In genomic region chr11:59639957-59640643, GRCm38 (mm10) we compare ENCODE assay signal across 29 mouse cellular contexts. TPM values are rescaled to one million over a fixed set of nuclear protein-coding genes. Genes with fewer than 3 reads are reported as not detected.
DNase-seq lines count a peak whose midpoint lies in the region; ATAC-seq and TF ChIP-seq lines count a peak whose summit lies in the region.
"Had no signal": no experiment of that assay in that cellular context is flagged by ENCODE, and none has a peak within 500 bp of the region (broad histone marks: within the 10 kb centered on the region; RNA-seq: fewer than 3 reads in every experiment).

No protein-coding gene starts in this region.

- no peaks in the 10 kb centered on the region for H3K9me3 ChIP-seq in intestine, embryonic 14.5 days (ENCODE audit: control insufficient read depth, low read length)
- no peaks in the 10 kb centered on the region for H3K9me3 ChIP-seq in intestine, postnatal 0 days (ENCODE audit: control insufficient read depth)
- no peaks in the 10 kb centered on the region for H3K9me3 ChIP-seq in lung, postnatal 0 days (ENCODE audit: low read length)
- H3K9me3 ChIP-seq in hindbrain, embryonic 13.5 days, result no peaks in the 10 kb centered on the region
- H3K9me3 ChIP-seq: heart, embryonic 13.5 days; hindbrain, embryonic 15.5 days; liver, embryonic 13.5 days; megakaryocyte, embryonic 14.5 days; midbrain, embryonic 12.5 days had no signal

- 61% methylated on average over 4 of the region's 4 CpGs for WGBS in intestine, embryonic 14.5 days
- 47% methylated on average over 4 of the region's 4 CpGs for WGBS in intestine, postnatal 0 days
- 40% methylated on average over 4 of the region's 4 CpGs for WGBS in lung, postnatal 0 days
- 81% methylated on average over 4 of the region's 4 CpGs for WGBS in hindbrain, embryonic 13.5 days

- no peak for TF ChIP-seq CTCF in intestine, postnatal 0 days (IDR thresholded peaks at IDR 0.05; ENCODE audit: low read depth)
- no peak for TF ChIP-seq CTCF in lung, postnatal 0 days (IDR thresholded peaks at IDR 0.05)

- no peaks in the 10 kb centered on the region for H3K36me3 ChIP-seq in intestine, embryonic 14.5 days (ENCODE audit: control insufficient read depth, insufficient read depth, low read length)
- no peaks in the 10 kb centered on the region for H3K36me3 ChIP-seq in intestine, postnatal 0 days (ENCODE audit: control insufficient read depth, insufficient read depth)
- H3K36me3 ChIP-seq in lung, postnatal 0 days (ENCODE audit: insufficient read depth, low read length), result no peaks in the 10 kb centered on the region
- no peaks in the 10 kb centered on the region for H3K36me3 ChIP-seq in hindbrain, embryonic 13.5 days
- H3K36me3 ChIP-seq: heart, embryonic 13.5 days; hindbrain, embryonic 15.5 days; liver, embryonic 13.5 days; midbrain, embryonic 12.5 days had no signal

- H3K4me2 ChIP-seq in intestine, embryonic 14.5 days (ENCODE audit: low read length), result no peak overlapping the region
- no peak overlapping the region for H3K4me2 ChIP-seq in intestine, postnatal 0 days (replicated peaks; ENCODE audit: low read depth)
- H3K4me2 ChIP-seq in lung, postnatal 0 days (replicated peaks; ENCODE audit: low read depth, low read length), result no peak overlapping the region
- no peak overlapping the region for H3K4me2 ChIP-seq in hindbrain, embryonic 13.5 days
- H3K4me2 ChIP-seq: heart, embryonic 13.5 days; hindbrain, embryonic 15.5 days; liver, embryonic 13.5 days; midbrain, embryonic 12.5 days had no signal

- no peaks in the 10 kb centered on the region for H3K27me3 ChIP-seq in intestine, embryonic 14.5 days (replicated peaks; ENCODE audit: control insufficient read depth, insufficient read depth, low read length)
- no peaks in the 10 kb centered on the region for H3K27me3 ChIP-seq in intestine, postnatal 0 days (replicated peaks; ENCODE audit: control insufficient read depth, insufficient read depth, low read length)
- no peaks in the 10 kb centered on the region for H3K27me3 ChIP-seq in lung, postnatal 0 days (replicated peaks; ENCODE audit: insufficient read depth, low read length)
- H3K27me3 ChIP-seq in hindbrain, embryonic 13.5 days, result no peaks in the 10 kb centered on the region
- H3K27me3 ChIP-seq: hindbrain, embryonic 15.5 days; midbrain, embryonic 12.5 days had no signal

- H3K4me1 ChIP-seq in intestine, embryonic 14.5 days (replicated peaks; ENCODE audit: control insufficient read depth, insufficient read depth, low read length), result 0 out of 2 replicates have a peak, but pooled peaks cover 1% of the 10 kb centered on the region
- H3K4me1 ChIP-seq in intestine, postnatal 0 days (replicated peaks; ENCODE audit: control insufficient read depth, insufficient read depth, low read length), result no peaks in the 10 kb centered on the region
- H3K4me1 ChIP-seq in lung, postnatal 0 days (ENCODE audit: insufficient read depth, low read depth, low read length), result peaks cover 5% of the 10 kb centered on the region
- H3K4me1 ChIP-seq in hindbrain, embryonic 13.5 days (replicated peaks), result no peaks in the 10 kb centered on the region
- H3K4me1 ChIP-seq: hindbrain, embryonic 15.5 days; midbrain, embryonic 12.5 days had no signal

- no peak for TF ChIP-seq EP300 in lung, postnatal 0 days (IDR thresholded peaks at IDR 0.05)

- DNase-seq in intestine, embryonic 14.5 days (ENCODE audit: low spot score), result peak; percentile 47
- DNase-seq in lung, postnatal 0 days (ENCODE audit: low spot score), result peak; percentile 31
- DNase-seq in lung, postnatal 14 days, result no peak
- peak; percentile 29 for DNase-seq in adipocyte (ENCODE audit: low spot score)
- no peak for DNase-seq in kidney, adult 9 months
- DNase-seq: adrenal gland, postnatal 10 days; cerebellum, adult 8-10 months; cerebellum, postnatal 25 days; forebrain, postnatal 0 days; gastrocnemius, postnatal 10 days; kidney, adult 2 months; kidney, postnatal 4 days; layer of hippocampus, postnatal 36 days; liver, embryonic 13.5 days had no signal

- no peak overlapping the region for H3K9ac ChIP-seq in intestine, embryonic 14.5 days (ENCODE audit: low read length)
- no peak overlapping the region for H3K9ac ChIP-seq in intestine, postnatal 0 days (ENCODE audit: low read depth, low read length)
- H3K9ac ChIP-seq in lung, postnatal 0 days (replicated peaks; ENCODE audit: low read depth), result no peak overlapping the region
- H3K9ac ChIP-seq in hindbrain, embryonic 13.5 days, result no peak overlapping the region
- H3K9ac ChIP-seq: forebrain, postnatal 0 days; heart, embryonic 13.5 days; hindbrain, embryonic 15.5 days; liver, embryonic 13.5 days; midbrain, embryonic 12.5 days had no signal

- no peak overlapping the region for H3K27ac ChIP-seq in intestine, embryonic 14.5 days (ENCODE audit: low read depth)
- no peak overlapping the region for H3K27ac ChIP-seq in intestine, postnatal 0 days (ENCODE audit: low read depth, low read length)
- H3K27ac ChIP-seq in lung, postnatal 0 days (ENCODE audit: low read length), result 0 out of 2 replicates have a peak overlapping the region, but pooled peaks have one; percentile 14
- no peak overlapping the region for H3K27ac ChIP-seq in hindbrain, embryonic 13.5 days
- H3K27ac ChIP-seq: heart, embryonic 13.5 days; hindbrain, embryonic 15.5 days; kidney, postnatal 0 days; liver, embryonic 13.5 days; midbrain, embryonic 12.5 days had no signal

- H3K4me3 ChIP-seq in intestine, embryonic 14.5 days (ENCODE audit: low read depth, low read length), result no peak overlapping the region
- H3K4me3 ChIP-seq in intestine, postnatal 0 days (ENCODE audit: low read depth, low read length), result no peak overlapping the region
- no peak overlapping the region for H3K4me3 ChIP-seq in lung, postnatal 0 days (ENCODE audit: low read depth, low read length)
- H3K4me3 ChIP-seq in hindbrain, embryonic 13.5 days, result no peak overlapping the region
- H3K4me3 ChIP-seq: heart, embryonic 13.5 days; hindbrain, embryonic 15.5 days; liver, embryonic 13.5 days; megakaryocyte, embryonic 14.5 days; midbrain, embryonic 12.5 days had no signal

- ATAC-seq in intestine, embryonic 14.5 days (replicated peaks; ENCODE audit: low FRiP score, low TSS enrichment, low read depth), result no peak
- no peak for ATAC-seq in intestine, postnatal 0 days
- ATAC-seq in lung, postnatal 0 days, result no peak
- no peak for ATAC-seq in hindbrain, embryonic 13.5 days (ENCODE audit: low FRiP score)
- ATAC-seq: forebrain, postnatal 0 days; inflammation-experienced regulatory T-cells, adult 6 months had no signal

RNA-seq across cellular contexts. Expression of gene Mprip, which starts 21.0 kb away (rescaled TPM):
- polyA plus RNA-seq in intestine, embryonic 14.5 days (2014; fragmentation: Nextera tagmentation; extraction: Ambion mirVana), result 56.2 and 57.2 TPM in 2 replicates
- 27.8 and 32.6 TPM in 2 replicates for polyA plus RNA-seq in intestine, postnatal 0 days (2015; fragmentation: Nextera tagmentation; extraction: Ambion mirVana)
- 88.0 and 114 TPM in 2 replicates for polyA plus RNA-seq in lung, postnatal 0 days (2015; fragmentation: Nextera tagmentation; extraction: Ambion mirVana)
- polyA plus RNA-seq in hindbrain, embryonic 13.5 days (2015; fragmentation: Nextera tagmentation; extraction: Ambion mirVana), result 36.6 and 37.9 TPM in 2 replicates

RNA-seq across cellular contexts. Expression of gene Olfr223, which starts 47.0 kb away (rescaled TPM):
- polyA plus RNA-seq in intestine, embryonic 14.5 days (2014; fragmentation: Nextera tagmentation; extraction: Ambion mirVana), result not detected in 2 replicates
- not detected in 2 replicates for polyA plus RNA-seq in intestine, postnatal 0 days (2015; fragmentation: Nextera tagmentation; extraction: Ambion mirVana)
- polyA plus RNA-seq in lung, postnatal 0 days (2015; fragmentation: Nextera tagmentation; extraction: Ambion mirVana), result not detected in 2 replicates
- not detected in 2 replicates for polyA plus RNA-seq in hindbrain, embryonic 13.5 days (2015; fragmentation: Nextera tagmentation; extraction: Ambion mirVana)
- polyA plus RNA-seq: embryonic facial prominence, embryonic 11.5 days; forebrain, embryonic 11.5 days; forebrain, postnatal 0 days; gonadal fat pad, adult 2 months; heart, embryonic 13.5 days; hindbrain, embryonic 15.5 days; inflammation-experienced regulatory T-cells, adult 6 months; kidney, adult 2 months; kidney, postnatal 0 days; limb, embryonic 11.5 days; liver, embryonic 13.5 days; lung, embryonic 16.5 days; midbrain, embryonic 12.5 days; midbrain, postnatal 0 days; neural tube, embryonic 14.5 days had no signal

Comparison
In these comparisons a context has a peak if more than half of its experiments do, and no peak if none do; other contexts are left out.
1. DNase-seq: peak in intestine, embryonic 14.5 days (single experiment), lung, postnatal 0 days (single experiment) and adipocyte (single experiment); none in lung, postnatal 14 days (single experiment) and kidney, adult 9 months (single experiment).